Mouse (Mus musculus): Measurements from ENCODE around the gene Rin2. TPM values are rescaled to one million over a fixed set of nuclear protein-coding genes. Genes with fewer than 3 reads are reported as not detected.
"Not testable (repeated sequence)": the region's sequence is repeated elsewhere in the genome, so short reads cannot be mapped to it uniquely, and the experiment has no call there.

Gene Rin2
- polyA plus RNA-seq, 1 experiment: 4.4 TPM

DNA sequence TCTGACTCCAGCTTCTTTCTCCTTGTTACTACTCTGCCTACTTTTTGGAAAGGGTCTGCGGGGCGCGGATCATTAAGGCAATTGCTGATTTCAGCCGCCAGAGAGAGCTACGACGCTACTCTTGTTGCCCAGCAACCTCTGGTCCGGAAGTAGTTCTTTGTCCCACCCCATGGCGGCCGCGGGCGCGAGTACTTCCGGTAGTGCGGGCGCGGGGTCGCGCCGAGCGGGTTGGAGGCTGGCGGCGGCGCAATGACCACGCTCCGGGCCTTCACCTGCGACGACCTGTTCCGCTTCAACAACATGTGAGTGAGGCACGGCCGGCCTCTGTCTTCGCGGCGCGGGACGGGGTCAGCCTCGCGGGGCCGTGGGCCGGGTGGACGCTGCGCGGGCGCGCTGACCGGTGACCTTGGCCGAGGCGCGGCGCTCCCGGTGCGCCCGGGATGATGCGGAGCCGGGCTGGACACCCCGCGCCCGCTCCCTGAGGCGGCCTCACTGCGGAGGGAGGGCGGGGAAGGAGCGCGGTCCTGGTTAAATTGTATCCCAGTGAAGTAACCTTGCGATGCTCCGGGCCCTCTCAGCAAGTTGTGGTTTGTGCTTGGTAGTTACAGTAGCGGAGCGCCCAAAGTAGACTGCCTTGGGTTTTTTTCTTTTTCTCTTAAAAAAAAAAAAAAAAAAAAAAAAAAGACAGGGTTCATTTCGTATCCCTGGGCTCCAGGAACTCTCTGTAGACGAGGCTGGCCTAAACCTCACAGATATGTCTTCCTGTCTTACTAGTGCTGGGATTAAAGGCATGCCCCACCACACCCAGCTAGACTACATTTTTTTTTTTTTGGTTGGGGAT is 228.3 kb downstream of the Rin2 start:
- peak overlapping the region; percentile 86 for H3K4me2 ChIP-seq (ENCODE audit: low read depth)
- TF ChIP-seq CEBPB (IDR thresholded peaks at IDR 0.05; ENCODE audit: insufficient read depth, poor library complexity, severe bottlenecking): no peak
- TF ChIP-seq POLR2A (IDR thresholded peaks at IDR 0.05; ENCODE audit: insufficient read length, low read depth): peak; percentile 89
- no peak for TF ChIP-seq E2F4 (IDR thresholded peaks at IDR 0.05; ENCODE audit: insufficient read depth)
- TF ChIP-seq MYOG (IDR thresholded peaks at IDR 0.05; ENCODE audit: control insufficient read depth in 1 of 3, insufficient read depth in 1 of 3, insufficient read length in 2 of 3, low read depth in 2 of 3): peak in 1 of 3 experiments; percentile 33
- TF ChIP-seq POLR2AphosphoS2 (IDR thresholded peaks at IDR 0.05; ENCODE audit: insufficient read length, low read depth): peak; percentile 86
- no peak for TF ChIP-seq USF1 (IDR thresholded peaks at IDR 0.05; ENCODE audit: low read depth)

GRCm38 (mm10) chr2:145903983-145904616 is 229.1 kb downstream of the Rin2 start:
- Histone ChIP-seq H3K27me3 (ENCODE audit: control insufficient read depth, insufficient read depth, insufficient read length) (no peaks in the 10 kb centered on the region), H3K4me2 (ENCODE audit: low read depth) (peak overlapping the region; percentile 82), H3K36me3 (ENCODE audit: control insufficient read depth, insufficient read depth) (peaks cover 16% of the 10 kb centered on the region), H3K79me2 (ENCODE audit: control insufficient read depth, insufficient read depth) (peaks cover 58% of the 10 kb centered on the region), H3K4me3 (peak overlapping the region; percentile 77), H3ac (ENCODE audit: control insufficient read depth, insufficient read length) (peak overlapping the region; percentile 43)
- TF ChIP-seq MYOD1 (IDR thresholded peaks at IDR 0.05; ENCODE audit: control insufficient read depth in 1 of 3, insufficient read length in 2 of 3, low read depth in 2 of 3) (no peak), MAX (IDR thresholded peaks at IDR 0.05; ENCODE audit: low read depth) (no peak), TCF3 (IDR thresholded peaks at IDR 0.05; ENCODE audit: insufficient read length, low read depth) (no peak), POLR2A (IDR thresholded peaks at IDR 0.05; ENCODE audit: insufficient read length, low read depth) (no peak), POLR2AphosphoS2 (IDR thresholded peaks at IDR 0.05; ENCODE audit: insufficient read length, low read depth) (no peak), TCF12 (IDR thresholded peaks at IDR 0.05; ENCODE audit: insufficient read depth, poor library complexity, severe bottlenecking) (no peak), E2F4 (IDR thresholded peaks at IDR 0.05; ENCODE audit: insufficient read depth) (no peak)

More for the DNA sequence above, 228.3 kb downstream of the Rin2 start:
- peaks cover 50% of the 10 kb centered on the region for H3K79me2 ChIP-seq (ENCODE audit: control insufficient read depth, insufficient read depth)
- H3ac ChIP-seq (ENCODE audit: control insufficient read depth, insufficient read length): peak overlapping the region; percentile 43
- H3K36me3 ChIP-seq (ENCODE audit: control insufficient read depth, insufficient read depth): peaks cover 16% of the 10 kb centered on the region
- no peaks in the 10 kb centered on the region for H3K27me3 ChIP-seq (ENCODE audit: control insufficient read depth, insufficient read depth, insufficient read length)
- peak overlapping the region; percentile 77 for H3K4me3 ChIP-seq

GRCm38 (mm10) chr2:145905156-145905555 is 230.1 kb downstream of the Rin2 start:
- TF ChIP-seq CEBPB (IDR thresholded peaks at IDR 0.05; ENCODE audit: insufficient read depth, poor library complexity, severe bottlenecking): no peak
- TF ChIP-seq POLR2A (IDR thresholded peaks at IDR 0.05; ENCODE audit: insufficient read length, low read depth): no peak
- TF ChIP-seq POLR2AphosphoS2 (IDR thresholded peaks at IDR 0.05; ENCODE audit: insufficient read length, low read depth): no peak
- TF ChIP-seq TCF3 (IDR thresholded peaks at IDR 0.05; ENCODE audit: insufficient read length, low read depth): no peak
- no peak for TF ChIP-seq USF1 (IDR thresholded peaks at IDR 0.05; ENCODE audit: low read depth)
- TF ChIP-seq MYOD1 (IDR thresholded peaks at IDR 0.05; ENCODE audit: control insufficient read depth in 1 of 3, insufficient read length in 2 of 3, low read depth in 2 of 3): no peak
- TF ChIP-seq SRF (IDR thresholded peaks at IDR 0.05; ENCODE audit: control insufficient read depth, insufficient read length, low read depth): no peak
- no peak for TF ChIP-seq MAX (IDR thresholded peaks at IDR 0.05; ENCODE audit: low read depth)
- TF ChIP-seq TCF12 (IDR thresholded peaks at IDR 0.05; ENCODE audit: insufficient read depth, poor library complexity, severe bottlenecking): no peak
- TF ChIP-seq REST (IDR thresholded peaks at IDR 0.05; ENCODE audit: insufficient read depth, insufficient read length): no peak
- no peak for TF ChIP-seq MYOG (IDR thresholded peaks at IDR 0.05; ENCODE audit: control insufficient read depth in 1 of 3, insufficient read depth in 1 of 3, insufficient read length in 2 of 3, low read depth in 2 of 3)
- TF ChIP-seq E2F4 (IDR thresholded peaks at IDR 0.05; ENCODE audit: insufficient read depth): no peak
- H3ac ChIP-seq (ENCODE audit: control insufficient read depth, insufficient read length): no peak overlapping the region
- peaks cover 21% of the 10 kb centered on the region for H3K36me3 ChIP-seq (ENCODE audit: control insufficient read depth, insufficient read depth)
- H3K4me2 ChIP-seq (ENCODE audit: low read depth): peak overlapping the region; percentile 82
- peaks cover 67% of the 10 kb centered on the region for H3K79me2 ChIP-seq (ENCODE audit: control insufficient read depth, insufficient read depth)
- H3K27me3 ChIP-seq (ENCODE audit: control insufficient read depth, insufficient read depth, insufficient read length): no peaks in the 10 kb centered on the region
- peak overlapping the region; percentile 77 for H3K4me3 ChIP-seq

GRCm38 (mm10) chr2:145905884-145906283 is 230.9 kb downstream of the Rin2 start:
- Histone ChIP-seq H3K79me2 (ENCODE audit: control insufficient read depth, insufficient read depth) (peaks cover 74% of the 10 kb centered on the region), H3K36me3 (ENCODE audit: control insufficient read depth, insufficient read depth) (peaks cover 28% of the 10 kb centered on the region)
- not testable (repeated sequence) for H3K4me3 ChIP-seq; H3ac ChIP-seq (ENCODE audit: control insufficient read depth, insufficient read length); H3K4me2 ChIP-seq (ENCODE audit: low read depth); H3K27me3 ChIP-seq (ENCODE audit: control insufficient read depth, insufficient read depth, insufficient read length)

DNA sequence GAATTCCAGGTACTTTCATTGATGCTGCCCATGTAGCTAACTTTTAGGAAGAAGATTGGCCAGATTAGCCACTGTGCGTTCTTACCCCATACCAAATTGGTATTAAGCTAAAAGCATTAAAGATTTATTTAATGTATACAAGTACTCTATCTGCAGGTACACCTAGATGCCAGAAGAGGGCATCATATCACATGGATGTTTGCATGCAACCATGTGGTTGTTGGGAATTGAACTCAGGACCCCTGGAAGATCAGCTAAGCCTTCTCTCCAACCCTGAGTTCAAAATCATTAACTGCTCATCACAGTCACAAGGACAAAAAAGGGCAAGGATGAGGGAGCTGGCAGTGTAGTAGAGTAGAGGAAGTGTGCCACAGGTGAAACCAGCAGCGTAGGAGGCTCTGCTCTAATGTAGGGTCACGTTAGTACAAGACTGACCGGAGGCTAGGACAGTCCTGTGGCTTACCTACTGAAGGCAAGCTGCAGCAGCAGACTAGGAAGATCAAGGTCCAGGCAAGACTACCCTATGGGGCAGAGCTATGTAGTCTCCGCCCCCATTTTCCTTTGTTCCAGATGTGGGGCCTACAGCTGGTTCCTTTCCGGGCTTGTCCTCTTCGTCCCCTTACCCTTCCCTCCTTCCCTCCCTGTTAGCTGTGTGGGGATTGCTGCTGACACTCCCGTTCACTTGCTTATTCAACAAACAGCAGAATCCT is 246.1 kb downstream of the Rin2 start:
- Histone ChIP-seq H3K4me3 (no peak overlapping the region), H3K36me3 (ENCODE audit: control insufficient read depth, insufficient read depth) (peaks cover 59% of the 10 kb centered on the region), H3K4me2 (ENCODE audit: low read depth) (no peak overlapping the region), H3K27me3 (ENCODE audit: control insufficient read depth, insufficient read depth, insufficient read length) (no peaks in the 10 kb centered on the region), H3ac (ENCODE audit: control insufficient read depth, insufficient read length) (no peak overlapping the region), H3K79me2 (ENCODE audit: control insufficient read depth, insufficient read depth) (no peaks in the 10 kb centered on the region)
- TF ChIP-seq REST (IDR thresholded peaks at IDR 0.05; ENCODE audit: insufficient read depth, insufficient read length) (no peak), MYOG (IDR thresholded peaks at IDR 0.05; ENCODE audit: control insufficient read depth in 1 of 3, insufficient read depth in 1 of 3, insufficient read length in 2 of 3, low read depth in 2 of 3) (no peak), CEBPB (IDR thresholded peaks at IDR 0.05; ENCODE audit: insufficient read depth, poor library complexity, severe bottlenecking) (no peak), POLR2AphosphoS2 (IDR thresholded peaks at IDR 0.05; ENCODE audit: insufficient read length, low read depth) (no peak), TCF3 (IDR thresholded peaks at IDR 0.05; ENCODE audit: insufficient read length, low read depth) (no peak), POLR2A (IDR thresholded peaks at IDR 0.05; ENCODE audit: insufficient read length, low read depth) (no peak), MYOD1 (IDR thresholded peaks at IDR 0.05; ENCODE audit: control insufficient read depth in 1 of 3, insufficient read length in 2 of 3, low read depth in 2 of 3) (no peak), SRF (IDR thresholded peaks at IDR 0.05; ENCODE audit: control insufficient read depth, insufficient read length, low read depth) (no peak), USF1 (IDR thresholded peaks at IDR 0.05; ENCODE audit: low read depth) (no peak), MAX (IDR thresholded peaks at IDR 0.05; ENCODE audit: low read depth) (no peak), E2F4 (IDR thresholded peaks at IDR 0.05; ENCODE audit: insufficient read depth) (no peak), TCF12 (IDR thresholded peaks at IDR 0.05; ENCODE audit: insufficient read depth, poor library complexity, severe bottlenecking) (no peak)
